Mouse (Mus musculus) cortical plate, adult 2 months (tissue): ENCODE results near the gene Chodl.

ENCODE experiments used
- CTCF ChIP-seq: fragments of 200-500 bp; IDR thresholded peaks from 2 replicates; pipeline ENCODE4 v1.5.1; 2011; ENCODE audit warnings: mild to moderate bottlenecking, control low read depth, low read length; ENCODE audit not compliant: insufficient read depth; ENCODE audit errors: extremely low read depth
- POLR2A ChIP-seq: fragments of 200-500 bp; IDR thresholded peaks from 2 replicates; pipeline ENCODE4 v1.6.1; 2011; ENCODE audit warnings: mild to moderate bottlenecking, low read length, control low read depth; ENCODE audit not compliant: insufficient read depth; ENCODE audit errors: extremely low read depth

GRCm38 (mm10) chr16:78922644-78923043 lies 8.1 kb upstream of the Chodl start:
- TF ChIP-seq CTCF: no peak
- no peak for TF ChIP-seq POLR2A
